Mouse (Mus musculus): ENCODE data around the gene Tspear. TPM values are rescaled to one million over a fixed set of nuclear protein-coding genes. Genes with fewer than 3 reads are reported as not detected.

Tspear gene
- not detected in 2 replicates for total RNA-seq (2014; fragmentation: Nextera tagmentation)
- total RNA-seq (2017) = not detected in 2 replicates
- polyA plus RNA-seq (2012) = not detected in 2 replicates

DNA sequence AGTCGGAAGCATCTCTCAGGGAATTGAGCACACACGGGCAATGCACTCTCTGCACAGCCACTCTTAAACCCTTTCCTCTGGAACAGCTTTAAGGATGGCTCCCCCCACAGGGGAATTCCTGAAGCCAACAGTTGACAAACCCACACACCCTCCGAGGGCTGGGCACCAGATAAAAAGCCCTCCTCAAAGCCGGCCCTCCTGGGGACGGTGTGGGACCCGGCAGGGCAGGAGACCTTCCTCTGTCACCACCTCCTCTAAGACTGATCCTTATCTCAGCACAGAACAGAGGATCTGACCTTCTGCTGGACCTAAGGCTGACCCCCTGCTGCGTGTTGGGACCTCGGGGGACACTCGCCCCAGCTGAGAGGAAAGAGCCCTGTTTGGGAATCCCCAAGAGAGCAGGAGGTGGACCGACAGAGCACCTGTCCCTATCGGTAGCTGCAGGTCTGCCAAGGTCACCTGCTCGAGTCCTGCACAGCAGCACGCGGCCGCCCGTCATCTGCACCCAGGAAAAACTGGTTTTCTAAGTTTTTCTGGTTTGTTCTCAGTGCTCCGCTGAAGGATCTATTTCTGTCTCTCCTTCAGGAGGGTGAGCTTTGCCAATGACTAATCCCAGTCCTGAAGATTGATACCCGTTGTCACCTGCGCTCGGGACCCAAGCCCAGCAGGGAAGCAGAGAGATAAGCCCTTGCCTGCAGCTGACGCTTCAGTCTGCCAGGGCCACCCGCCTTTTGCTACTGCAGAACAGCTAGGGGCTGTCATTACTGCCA lies at the start of gene Tspear:
Gene Tspear, plus strand, starts transcription at position 675 of the 770 bp plus-strand sequence.
- H3K9me3 ChIP-seq (replicated peaks) = no peaks in the 10 kb centered on the region
- no peaks in the 10 kb centered on the region; the same call in none of the 2 replicates for H3K4me1 ChIP-seq (ENCODE audit: insufficient read depth, low read depth, low read length)
- no peaks in the 10 kb centered on the region for H3K36me3 ChIP-seq (replicated peaks)
- no peak for ATAC-seq (ENCODE audit: extremely low read depth, insufficient number of reproducible peaks, low FRiP score, poor library complexity, severe bottlenecking)
- TF ChIP-seq CTCF (IDR thresholded peaks at IDR 0.05; ENCODE audit: low read depth, low read length) = no peak
- no peak within 1 kb of the TSS for H3K4me3 ChIP-seq (ENCODE audit: low read depth, low read length)
- H3K27me3 ChIP-seq (ENCODE audit: insufficient read depth, low read length) = peaks cover 67% of the 10 kb centered on the region
- DNase-seq (ENCODE audit: low spot score) = no peak

DNA sequence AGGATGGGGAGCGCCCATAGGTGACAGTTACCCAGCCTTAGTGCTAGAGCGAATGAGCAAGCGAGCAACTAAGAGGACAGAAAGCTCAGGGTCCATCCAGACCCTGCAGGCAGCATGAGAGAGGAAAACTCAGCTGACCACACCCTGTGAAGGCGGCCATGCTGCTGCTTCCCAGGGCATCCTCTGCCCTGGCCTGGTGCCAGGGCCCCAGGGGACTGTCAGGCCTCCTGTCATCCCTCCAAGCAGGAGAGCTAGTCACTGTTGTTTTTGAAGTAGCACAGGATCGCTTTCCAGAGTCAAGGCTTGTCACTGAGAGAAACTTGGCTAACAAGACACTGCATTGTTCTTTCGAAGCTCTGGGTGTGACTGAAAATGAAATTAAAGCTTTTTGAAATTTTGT lies 47.4 kb upstream of the Tspear start:
- TF ChIP-seq GATA2 (IDR thresholded peaks at IDR 0.05; ENCODE audit: borderline replicate concordance, low read depth, low read length) (no peak), GATA1 (IDR thresholded peaks at IDR 0.05; ENCODE audit: borderline replicate concordance, low read length) (no peak), POLR2AphosphoS5 (IDR thresholded peaks at IDR 0.05; ENCODE audit: insufficient replicate concordance, low read depth, low read length) (no peak), TAL1 (conservative IDR thresholded peaks at IDR 0.05; ENCODE audit: low read depth, low read length) (no peak), CTCF (IDR thresholded peaks at IDR 0.05; ENCODE audit: low read depth, low read length) (no peak)
- no peaks in the 10 kb centered on the region for H3K27me3 ChIP-seq (ENCODE audit: insufficient read depth, low read length)
- peaks cover 8% of the 10 kb centered on the region for H3K4me1 ChIP-seq (ENCODE audit: insufficient read depth, low read depth, low read length)
- no peak overlapping the region for H3K4me3 ChIP-seq (ENCODE audit: low read depth, low read length)
- DNase-seq (ENCODE audit: low spot score) (no peak), ATAC-seq (ENCODE audit: extremely low read depth, insufficient number of reproducible peaks, low FRiP score, poor library complexity, severe bottlenecking) (no peak)
- H3K9me3 ChIP-seq (replicated peaks) = no peaks in the 10 kb centered on the region
- peaks cover 94% of the 10 kb centered on the region for H3K36me3 ChIP-seq (replicated peaks)

DNA sequence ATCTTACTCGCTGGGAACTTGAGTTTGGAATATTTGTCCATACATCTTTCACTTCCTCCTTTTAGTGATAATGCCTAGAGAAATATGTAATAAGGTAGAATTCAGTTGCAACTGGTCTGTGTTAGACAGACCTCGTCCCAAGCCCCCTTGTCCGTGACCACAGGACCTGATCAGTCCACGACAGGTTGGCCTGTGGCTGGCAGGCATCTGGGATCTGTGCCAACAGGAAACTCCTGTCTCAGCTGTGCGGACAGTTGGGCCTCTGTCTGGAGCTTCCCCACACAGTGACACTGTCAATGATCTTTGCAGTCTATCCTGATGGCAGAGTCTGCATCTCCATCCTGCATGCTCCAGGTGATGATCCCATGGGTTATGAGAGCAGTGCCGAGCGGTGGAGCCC lies 43.2 kb upstream of the Tspear start:
- Histone ChIP-seq H3K36me3 (replicated peaks) (peaks cover 94% of the 10 kb centered on the region), H3K4me3 (ENCODE audit: low read depth, low read length) (no peak overlapping the region), H3K27me3 (ENCODE audit: insufficient read depth, low read length) (no peaks in the 10 kb centered on the region), H3K4me1 (ENCODE audit: insufficient read depth, low read depth, low read length) (peaks cover 8% of the 10 kb centered on the region), H3K9me3 (replicated peaks) (no peaks in the 10 kb centered on the region)
- ATAC-seq (ENCODE audit: extremely low read depth, insufficient number of reproducible peaks, low FRiP score, poor library complexity, severe bottlenecking) (no peak), DNase-seq (ENCODE audit: low spot score) (no peak)
- no peak for TF ChIP-seq TAL1 (conservative IDR thresholded peaks at IDR 0.05; ENCODE audit: low read depth, low read length)
- TF ChIP-seq POLR2AphosphoS5 (IDR thresholded peaks at IDR 0.05; ENCODE audit: insufficient replicate concordance, low read depth, low read length) = no peak
- no peak for TF ChIP-seq GATA1 (IDR thresholded peaks at IDR 0.05; ENCODE audit: borderline replicate concordance, low read length)
- no peak for TF ChIP-seq GATA2 (IDR thresholded peaks at IDR 0.05; ENCODE audit: borderline replicate concordance, low read depth, low read length)
- TF ChIP-seq CTCF (IDR thresholded peaks at IDR 0.05; ENCODE audit: low read depth, low read length) = no peak

DNA sequence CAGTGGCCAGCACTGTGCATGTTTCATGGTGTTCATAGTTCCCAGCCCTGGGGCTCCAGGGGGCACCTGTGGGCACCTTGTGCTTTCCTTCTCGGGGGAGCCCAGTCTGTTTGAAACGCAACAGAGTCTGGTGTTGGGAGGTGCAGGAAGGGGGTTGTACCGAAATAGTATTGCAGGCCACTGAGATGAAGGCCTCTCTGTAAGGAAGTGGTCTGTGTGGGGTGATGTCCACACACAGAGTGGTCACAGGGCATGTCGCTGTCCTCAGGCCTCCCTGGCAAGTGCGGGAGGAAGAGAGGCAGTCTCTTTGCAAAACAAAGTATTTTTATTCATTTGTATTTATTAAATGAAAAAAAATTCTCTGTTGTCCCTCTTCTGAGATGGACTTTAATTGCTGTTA lies 40.8 kb upstream of the Tspear start:
- DNase-seq (ENCODE audit: low spot score) (no peak), ATAC-seq (ENCODE audit: extremely low read depth, insufficient number of reproducible peaks, low FRiP score, poor library complexity, severe bottlenecking) (no peak)
- Histone ChIP-seq H3K4me3 (ENCODE audit: low read depth, low read length) (no peak overlapping the region), H3K4me1 (ENCODE audit: insufficient read depth, low read depth, low read length) (peaks cover 2% of the 10 kb centered on the region), H3K27me3 (ENCODE audit: insufficient read depth, low read length) (peaks cover 10% of the 10 kb centered on the region; the same call in 1 of the 2 replicates), H3K9me3 (replicated peaks) (no peaks in the 10 kb centered on the region), H3K36me3 (replicated peaks) (peaks cover 76% of the 10 kb centered on the region)
- TF ChIP-seq POLR2AphosphoS5 (IDR thresholded peaks at IDR 0.05; ENCODE audit: insufficient replicate concordance, low read depth, low read length) (no peak), GATA2 (IDR thresholded peaks at IDR 0.05; ENCODE audit: borderline replicate concordance, low read depth, low read length) (no peak), TAL1 (conservative IDR thresholded peaks at IDR 0.05; ENCODE audit: low read depth, low read length) (no peak), GATA1 (IDR thresholded peaks at IDR 0.05; ENCODE audit: borderline replicate concordance, low read length) (no peak), CTCF (IDR thresholded peaks at IDR 0.05; ENCODE audit: low read depth, low read length) (no peak)

DNA sequence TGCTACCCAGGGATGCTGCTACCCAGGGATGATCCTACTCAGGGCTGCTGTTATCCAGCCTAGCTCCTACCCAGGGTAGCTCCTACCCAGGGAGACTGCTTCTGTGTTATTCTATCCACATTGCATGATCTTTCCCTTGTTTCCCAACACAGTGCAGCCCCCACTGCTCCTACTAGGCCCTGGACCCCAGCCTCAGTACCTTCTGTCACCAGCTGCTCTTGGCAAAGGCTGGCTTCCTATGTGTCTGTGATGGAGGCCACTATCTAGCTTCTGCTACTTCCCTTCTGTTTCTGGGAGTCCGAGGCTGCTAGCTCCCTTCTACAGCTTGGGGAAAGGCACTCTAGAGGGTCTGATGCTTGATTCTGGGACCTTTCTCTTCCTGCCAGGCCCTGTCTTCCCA lies 38.9 kb upstream of the Tspear start:
- peaks cover 2% of the 10 kb centered on the region; the same call in 1 of the 2 replicates for H3K4me1 ChIP-seq (ENCODE audit: insufficient read depth, low read depth, low read length)
- no peak for DNase-seq (ENCODE audit: low spot score)
- H3K36me3 ChIP-seq (replicated peaks) = peaks cover 59% of the 10 kb centered on the region
- no peaks in the 10 kb centered on the region for H3K9me3 ChIP-seq (replicated peaks)
- H3K27me3 ChIP-seq (ENCODE audit: insufficient read depth, low read length) = peaks cover 13% of the 10 kb centered on the region; the same call in 1 of the 2 replicates
- TF ChIP-seq CTCF (IDR thresholded peaks at IDR 0.05; ENCODE audit: low read depth, low read length) = no peak
- TF ChIP-seq GATA2 (IDR thresholded peaks at IDR 0.05; ENCODE audit: borderline replicate concordance, low read depth, low read length) = no peak
- no peak for ATAC-seq (ENCODE audit: extremely low read depth, insufficient number of reproducible peaks, low FRiP score, poor library complexity, severe bottlenecking)
- H3K4me3 ChIP-seq (ENCODE audit: low read depth, low read length) = no peak overlapping the region

DNA sequence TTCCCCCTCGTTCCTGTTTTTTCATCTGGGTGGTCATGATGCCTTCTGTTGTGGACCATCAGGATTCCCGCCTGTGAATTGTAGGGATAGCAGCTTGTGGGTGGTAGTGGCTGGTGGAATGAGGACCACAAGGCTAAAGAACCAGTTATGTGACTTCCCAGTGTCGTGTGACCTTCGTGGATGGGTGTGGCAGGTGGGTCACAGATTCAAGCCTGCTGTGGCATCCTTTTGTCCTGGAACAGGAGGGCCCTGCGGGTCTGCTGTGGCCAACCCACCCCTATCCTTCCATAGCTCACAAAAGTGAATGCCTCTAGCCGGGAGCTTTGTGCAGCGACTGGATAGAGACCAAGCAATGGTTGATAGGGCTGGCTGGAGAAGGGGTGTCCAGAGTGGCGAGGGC lies 38.5 kb upstream of the Tspear start:
- no peak overlapping the region for H3K4me3 ChIP-seq (ENCODE audit: low read depth, low read length)
- peaks cover 13% of the 10 kb centered on the region; the same call in 1 of the 2 replicates for H3K27me3 ChIP-seq (ENCODE audit: insufficient read depth, low read length)
- peaks cover 2% of the 10 kb centered on the region; the same call in 1 of the 2 replicates for H3K4me1 ChIP-seq (ENCODE audit: insufficient read depth, low read depth, low read length)
- TF ChIP-seq TAL1 (conservative IDR thresholded peaks at IDR 0.05; ENCODE audit: low read depth, low read length) = no peak
- TF ChIP-seq CTCF (IDR thresholded peaks at IDR 0.05; ENCODE audit: low read depth, low read length) = no peak
- no peak for TF ChIP-seq GATA1 (IDR thresholded peaks at IDR 0.05; ENCODE audit: borderline replicate concordance, low read length)
- no peak for TF ChIP-seq POLR2AphosphoS5 (IDR thresholded peaks at IDR 0.05; ENCODE audit: insufficient replicate concordance, low read depth, low read length)
- no peak for TF ChIP-seq GATA2 (IDR thresholded peaks at IDR 0.05; ENCODE audit: borderline replicate concordance, low read depth, low read length)
- peaks cover 56% of the 10 kb centered on the region for H3K36me3 ChIP-seq (replicated peaks)
- no peak for ATAC-seq (ENCODE audit: extremely low read depth, insufficient number of reproducible peaks, low FRiP score, poor library complexity, severe bottlenecking)
- no peaks in the 10 kb centered on the region for H3K9me3 ChIP-seq (replicated peaks)
- DNase-seq (ENCODE audit: low spot score) = no peak
